Mouse (Mus musculus) erythroblast, embryonic 14.5 days (primary cell): ENCODE data around the gene Nfix. TPM values are rescaled to one million over a fixed set of nuclear protein-coding genes. Genes with fewer than 3 reads are reported as not detected.

ENCODE experiments used
- H3K27me3 ChIP-seq: 2 replicates; pipeline ENCODE4 v1.6.1; 2012; ENCODE audit warnings: inconsistent platforms; ENCODE audit not compliant: control insufficient read depth
- H3K36me3 ChIP-seq: 2 replicates; pipeline ENCODE4 v1.6.1; 2012; ENCODE audit warnings: mild to moderate bottlenecking, inconsistent platforms; ENCODE audit not compliant: control insufficient read depth
- H3K4me1 ChIP-seq: 2 replicates; pipeline ENCODE4 v1.6.1; 2012; ENCODE audit warnings: inconsistent platforms; ENCODE audit not compliant: control insufficient read depth
- H3K4me3 ChIP-seq: replicated peaks from 2 replicates; pipeline ENCODE3; 2012; ENCODE audit warnings: moderate library complexity, mild to moderate bottlenecking, inconsistent platforms
- H3K9me3 ChIP-seq: 2 replicates; pipeline ENCODE4 v1.6.1; 2012; ENCODE audit warnings: low read length, inconsistent platforms, mixed read lengths; ENCODE audit not compliant: control insufficient read depth
- GATA1 ChIP-seq: IDR thresholded peaks from 2 replicates; pipeline ENCODE4 v1.6.1; 2012; ENCODE audit warnings: low read length, inconsistent platforms, mixed read lengths
- TAL1 ChIP-seq: IDR thresholded peaks from 3 replicates; pipeline ENCODE4 v1.6.1; 2012; ENCODE audit warnings: low read length, inconsistent platforms, mixed read lengths
- polyA plus RNA-seq: library from polyadenylated mRNA; stranded (reverse); fragments of >175 nt; gene quantifications from 2 replicates; pipeline ENCODE4 v1.2.3, GENCODE M21; 2012

The Nfix gene
- polyA plus RNA-seq, 1 experiment = 1.9 TPM

DNA sequence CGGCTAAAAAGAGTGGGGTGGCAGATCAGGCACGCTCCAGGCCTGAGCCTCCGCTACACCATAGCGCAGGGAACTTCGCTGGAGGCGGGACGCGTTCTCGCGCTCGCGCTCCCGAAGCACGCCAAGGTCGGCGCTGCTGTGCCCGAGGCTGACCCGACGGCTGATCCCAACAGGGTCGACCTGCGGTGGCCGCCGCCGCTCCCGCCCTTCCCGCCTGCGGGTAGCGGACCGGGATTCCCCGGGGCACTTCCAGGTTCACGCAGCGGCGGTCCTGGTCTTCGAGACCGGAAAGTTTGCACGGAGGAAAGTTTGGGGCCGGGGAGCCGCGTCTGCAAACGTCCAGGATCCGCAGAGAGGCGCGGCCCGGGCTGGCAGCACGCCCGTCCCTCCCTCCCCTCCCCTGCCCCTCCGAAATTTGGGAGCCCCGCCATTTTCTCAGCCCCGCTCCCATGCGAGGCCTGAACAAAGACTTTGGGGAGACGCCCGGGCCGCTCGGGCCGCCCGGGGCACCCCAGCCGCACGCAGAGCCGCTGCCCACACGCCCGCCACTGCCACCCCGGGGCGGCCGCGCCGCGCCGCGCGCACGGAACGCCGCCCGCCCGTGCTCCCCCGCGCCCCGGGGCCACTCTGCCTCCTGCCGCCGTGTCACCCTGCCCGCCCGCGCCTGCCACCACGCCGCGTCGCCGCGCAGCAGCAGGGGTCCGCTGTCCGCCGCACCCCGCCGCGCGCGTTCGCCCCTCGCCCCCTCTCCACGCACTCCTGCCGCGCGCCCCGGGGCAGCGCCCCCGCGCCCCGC lies 810 bp downstream of the Nfix start:
- Histone ChIP-seq H3K4me3 (peak overlapping the region; percentile 74), H3K36me3 (peaks cover 6% of the 10 kb centered on the region), H3K9me3 (peaks cover 8% of the 10 kb centered on the region; the same call in 1 of the 2 replicates), H3K27me3 (peaks cover 92% of the 10 kb centered on the region), H3K4me1 (peaks cover 31% of the 10 kb centered on the region)
- TF ChIP-seq GATA1 = no peak
- no peak for TF ChIP-seq TAL1

DNA sequence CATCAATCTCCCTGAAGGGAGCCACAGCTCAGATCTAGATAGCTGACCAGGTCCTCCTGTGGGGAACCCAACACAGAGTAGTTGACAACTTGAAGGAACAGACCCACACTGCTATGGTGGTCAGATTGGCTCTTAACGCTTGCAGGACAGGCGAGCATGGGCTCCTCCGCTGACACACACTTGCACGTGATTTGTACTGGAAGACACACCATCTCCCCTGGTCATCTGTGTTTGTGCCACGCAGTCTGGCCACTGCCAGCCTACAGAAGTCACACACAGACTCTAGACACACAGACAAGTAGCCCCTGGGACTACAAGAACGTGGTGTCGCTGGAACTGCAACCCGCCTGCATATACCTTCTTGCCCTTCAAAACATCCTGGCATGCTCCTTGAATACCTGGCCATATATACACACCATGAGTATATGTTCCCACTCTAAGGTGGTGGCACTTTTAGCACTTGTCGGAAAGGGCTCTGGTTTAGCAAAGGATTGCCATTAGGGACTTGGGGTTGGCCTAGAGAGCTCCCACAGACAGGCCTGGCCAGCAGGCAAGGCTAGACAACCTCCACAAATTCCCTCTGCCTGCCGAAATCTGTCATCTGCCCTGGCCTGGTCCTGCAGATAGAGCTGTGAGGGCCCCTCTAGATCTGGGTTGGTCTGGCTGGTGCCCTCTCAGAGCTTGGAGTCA lies 1.6 kb downstream of the Nfix start:
- Histone ChIP-seq H3K9me3 (peaks cover 4% of the 10 kb centered on the region; the same call in 1 of the 2 replicates), H3K36me3 (peaks cover 6% of the 10 kb centered on the region), H3K4me3 (peak overlapping the region; percentile 74), H3K27me3 (peaks cover 89% of the 10 kb centered on the region), H3K4me1 (peaks cover 34% of the 10 kb centered on the region)
- TF ChIP-seq TAL1 (no peak), GATA1 (no peak)

DNA sequence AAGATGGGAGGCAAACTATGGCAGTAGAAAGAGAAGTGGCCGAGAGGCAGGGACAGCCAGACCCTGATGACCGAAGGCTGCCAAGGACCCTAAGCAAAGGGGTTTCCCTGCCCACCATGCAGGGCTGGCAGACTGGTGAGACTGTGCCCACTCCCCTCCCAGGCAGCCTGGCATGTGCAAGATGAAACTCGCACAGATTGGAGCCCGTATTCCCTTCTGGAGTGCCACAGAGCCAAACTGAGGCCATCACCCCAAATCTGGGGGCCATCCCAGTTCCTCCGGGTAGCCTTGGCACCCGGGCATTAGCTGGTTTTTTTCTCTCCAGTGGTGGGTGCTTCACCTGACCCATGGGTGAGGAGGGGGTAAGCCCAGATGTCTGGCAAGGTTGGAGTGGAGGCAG lies 2.2 kb downstream of the Nfix start:
- TF ChIP-seq GATA1 (no peak), TAL1 (no peak)
- peaks cover 6% of the 10 kb centered on the region for H3K36me3 ChIP-seq
- H3K27me3 ChIP-seq = peaks cover 89% of the 10 kb centered on the region
- H3K4me3 ChIP-seq = no peak overlapping the region
- peaks cover 2% of the 10 kb centered on the region; the same call in 1 of the 2 replicates for H3K9me3 ChIP-seq
- H3K4me1 ChIP-seq = peaks cover 40% of the 10 kb centered on the region

DNA sequence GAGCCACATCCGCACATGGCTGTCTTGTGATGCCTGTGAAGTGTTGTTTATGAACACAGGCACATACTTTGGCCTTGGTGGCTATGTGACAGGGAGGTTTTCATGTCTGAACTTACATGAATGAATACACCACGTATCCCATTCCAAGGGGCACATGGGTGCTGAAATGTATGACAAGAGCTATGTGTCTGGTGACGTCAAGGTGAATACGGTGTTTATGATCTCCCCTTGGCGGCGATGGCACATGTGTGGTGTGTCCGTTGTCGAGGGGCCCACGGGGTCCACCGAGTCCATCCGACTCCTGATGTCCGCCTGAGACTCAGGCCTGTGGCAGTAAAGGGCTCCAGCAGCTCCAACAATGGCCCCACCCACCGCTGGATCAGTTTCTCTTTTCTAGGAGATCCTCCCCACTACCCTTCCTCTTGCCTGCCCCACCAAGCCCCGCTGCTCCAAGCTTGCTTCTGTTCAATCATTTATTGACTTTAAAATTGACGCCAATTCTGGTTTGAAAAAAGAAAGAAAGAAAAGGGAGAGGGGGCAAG lies 2.8 kb downstream of the Nfix start:
- TF ChIP-seq GATA1 (no peak), TAL1 (no peak)
- Histone ChIP-seq H3K4me1 (peaks cover 42% of the 10 kb centered on the region), H3K36me3 (peaks cover 6% of the 10 kb centered on the region), H3K4me3 (no peak overlapping the region), H3K27me3 (peaks cover 84% of the 10 kb centered on the region), H3K9me3 (peaks cover 2% of the 10 kb centered on the region; the same call in 1 of the 2 replicates)

DNA sequence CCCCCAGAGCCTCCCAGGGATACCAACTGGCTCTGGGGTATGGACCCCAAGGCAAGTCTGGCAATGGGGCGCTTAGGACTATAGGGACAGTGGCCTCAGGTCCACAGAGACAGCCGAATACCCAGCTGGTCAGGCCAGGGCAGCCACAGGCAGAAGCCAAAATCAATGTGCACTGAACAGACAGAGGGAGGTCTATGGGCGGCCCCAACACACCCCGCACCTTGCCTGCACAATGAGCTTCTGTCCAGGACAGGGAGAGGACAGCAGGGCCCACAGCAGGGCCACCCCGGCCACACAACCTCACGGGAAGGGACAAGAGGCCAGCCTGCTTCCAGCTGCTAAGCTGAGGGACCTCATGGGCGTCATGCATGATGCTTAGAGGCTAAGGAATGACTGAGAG lies 5.7 kb downstream of the Nfix start:
- Histone ChIP-seq H3K4me1 (peaks cover 30% of the 10 kb centered on the region), H3K36me3 (peaks cover 6% of the 10 kb centered on the region), H3K9me3 (no peaks in the 10 kb centered on the region; the same call in 1 of the 2 replicates), H3K4me3 (no peak overlapping the region), H3K27me3 (peaks cover 74% of the 10 kb centered on the region)
- TF ChIP-seq GATA1 = no peak
- no peak for TF ChIP-seq TAL1

DNA sequence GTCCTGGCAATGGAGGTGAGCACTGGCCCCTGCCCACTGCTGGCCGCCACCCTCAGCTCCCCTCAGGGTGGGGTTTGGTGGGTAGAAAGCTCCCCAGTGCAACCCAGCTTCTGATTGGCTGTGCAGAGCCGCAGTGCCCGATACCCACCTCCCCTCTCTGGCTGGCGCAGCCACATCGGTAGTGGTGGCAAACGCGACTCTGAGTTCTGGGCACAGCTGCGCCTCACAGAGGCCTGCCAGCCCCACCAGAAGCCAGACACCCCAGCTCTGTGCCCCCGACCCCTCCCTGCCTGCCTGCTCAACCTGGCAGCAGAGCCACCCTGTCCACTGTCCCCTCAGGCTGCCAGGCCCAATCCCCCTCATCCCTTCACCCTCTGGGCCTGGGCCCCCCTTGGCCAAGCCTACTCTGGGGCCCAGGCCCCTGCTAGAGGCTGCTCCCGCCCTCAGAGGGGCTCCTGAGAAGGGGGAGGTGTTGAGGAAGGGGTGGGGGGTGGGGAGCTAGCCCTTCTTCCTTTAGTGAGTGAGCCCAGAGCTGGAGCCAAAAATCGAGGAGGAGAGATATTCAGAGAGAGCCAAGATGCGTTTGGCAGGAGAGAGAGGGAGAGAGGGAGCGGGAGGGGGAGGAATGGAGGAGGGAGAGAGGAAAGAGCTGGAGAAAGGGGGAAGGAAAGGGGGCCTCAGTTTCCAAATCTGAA lies 6.2 kb downstream of the Nfix start:
- H3K36me3 ChIP-seq = peaks cover 6% of the 10 kb centered on the region
- no peak overlapping the region for H3K4me3 ChIP-seq
- H3K27me3 ChIP-seq = peaks cover 74% of the 10 kb centered on the region
- no peaks in the 10 kb centered on the region; the same call in 1 of the 2 replicates for H3K9me3 ChIP-seq
- H3K4me1 ChIP-seq = peaks cover 25% of the 10 kb centered on the region
- TF ChIP-seq TAL1 = no peak
- no peak for TF ChIP-seq GATA1

DNA sequence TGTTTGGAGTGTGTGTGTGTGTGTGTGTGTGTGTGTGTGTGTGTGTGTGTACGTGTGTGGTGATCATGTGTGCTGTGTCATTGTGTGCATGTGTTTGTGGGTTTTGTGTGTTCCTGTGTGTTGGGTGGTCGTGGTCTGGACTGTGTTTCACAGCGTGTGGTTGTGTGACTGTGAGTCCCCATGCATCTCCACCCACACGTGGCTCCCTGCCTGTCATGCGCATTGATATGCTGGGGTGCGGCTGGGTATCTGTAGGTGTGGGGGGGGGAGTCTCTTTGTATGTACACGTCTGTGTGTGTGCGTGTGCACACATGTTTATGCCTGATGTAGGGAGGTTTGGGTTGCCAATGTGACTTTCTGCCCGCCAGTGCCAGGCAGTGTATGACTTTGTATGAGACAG lies 7.0 kb downstream of the Nfix start:
- peaks cover 19% of the 10 kb centered on the region for H3K4me1 ChIP-seq

DNA sequence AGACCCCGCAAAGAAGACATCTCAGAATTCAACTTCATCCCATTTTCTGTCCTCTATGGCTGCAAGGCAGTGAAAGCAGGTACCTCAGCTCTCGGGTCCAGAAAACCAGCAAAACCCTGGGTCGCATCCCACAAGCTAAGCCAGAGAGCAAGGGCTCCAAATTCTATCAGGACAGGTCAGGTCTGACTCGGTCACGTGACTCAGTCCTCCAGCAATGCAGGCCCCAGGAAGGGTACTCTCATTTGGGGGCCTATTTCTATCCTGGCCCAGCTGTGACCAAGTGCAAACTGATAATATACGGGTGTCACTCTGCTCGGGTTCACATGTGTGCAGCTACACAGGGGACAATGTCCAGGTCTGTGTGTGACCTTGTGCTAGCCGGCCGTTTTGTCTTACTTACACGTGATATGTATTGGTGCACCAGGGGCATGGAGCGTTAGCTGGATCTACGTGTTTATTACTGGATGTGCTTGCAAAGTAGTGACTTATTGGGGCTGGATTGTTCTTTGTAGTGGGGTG lies 7.7 kb downstream of the Nfix start:
- Histone ChIP-seq H3K4me3 (no peak overlapping the region), H3K36me3 (peaks cover 6% of the 10 kb centered on the region), H3K27me3 (peaks cover 74% of the 10 kb centered on the region), H3K9me3 (no peaks in the 10 kb centered on the region; the same call in 1 of the 2 replicates), H3K4me1 (peaks cover 18% of the 10 kb centered on the region)
- TF ChIP-seq TAL1 = no peak
- no peak for TF ChIP-seq GATA1

More for the DNA sequence above, 7.0 kb downstream of the Nfix start:
- TF ChIP-seq GATA1 = no peak
- Histone ChIP-seq H3K36me3 (peaks cover 6% of the 10 kb centered on the region), H3K27me3 (peaks cover 74% of the 10 kb centered on the region), H3K9me3 (no peaks in the 10 kb centered on the region), H3K4me3 (no peak overlapping the region)
